Mouse (Mus musculus): ENCODE measurements at regions not wholly inside any gene's neighbourhood (a gene's known extent, or its start where the extent isn't known, plus 50 kb on each side); places are given as distances from the start of the nearest gene placed in this dataset.

GRCm38 (mm10) chr1:42436366-42436998, 259.1 kb upstream of the Pou3f3 start:
- no peak for DNase-seq (ENCODE audit: low spot score in 2 of 2)

GRCm38 (mm10) chr1:42468365-42468764, 227.2 kb upstream of the Pou3f3 start:
- no peak for DNase-seq (ENCODE audit: low spot score in 2 of 2)

- no peak for DNase-seq (ENCODE audit: low spot score in 2 of 2)
These were observed 223.6 kb upstream of the Pou3f3 start for GRCm38 (mm10) chr1:42471846-42472494.

GRCm38 (mm10) chr1:42472495-42473230, 222.9 kb upstream of the Pou3f3 start:
- no peak for DNase-seq (ENCODE audit: low spot score in 2 of 2)

- DNase-seq (ENCODE audit: low spot score in 2 of 2): no peak
These were observed 221.4 kb upstream of the Pou3f3 start for GRCm38 (mm10) chr1:42474197-42474596.

- DNase-seq (ENCODE audit: low spot score in 2 of 2): no peak
These were observed 220.7 kb upstream of the Pou3f3 start for GRCm38 (mm10) chr1:42474831-42475230.

- no peak for DNase-seq (ENCODE audit: low spot score in 2 of 2)
These were observed 219.9 kb upstream of the Pou3f3 start for GRCm38 (mm10) chr1:42475629-42476028.

- no peak for DNase-seq (ENCODE audit: low spot score in 2 of 2)
These were observed 215.1 kb upstream of the Pou3f3 start for GRCm38 (mm10) chr1:42480348-42480920.

GRCm38 (mm10) chr1:42489563-42489962, 206.0 kb upstream of the Pou3f3 start:
- no peak for DNase-seq (ENCODE audit: low spot score in 2 of 2)

GRCm38 (mm10) chr1:42490856-42491643, 204.5 kb upstream of the Pou3f3 start:
- no peak for DNase-seq (ENCODE audit: low spot score in 2 of 2)

- DNase-seq (ENCODE audit: low spot score in 2 of 2): no peak
These were observed 203.8 kb upstream of the Pou3f3 start for GRCm38 (mm10) chr1:42491644-42492277.

- DNase-seq (ENCODE audit: low spot score in 2 of 2): no peak
These were observed 199.5 kb upstream of the Pou3f3 start for GRCm38 (mm10) chr1:42496022-42496421.

- no peak for DNase-seq (ENCODE audit: low spot score in 2 of 2)
These were observed 199.1 kb upstream of the Pou3f3 start for GRCm38 (mm10) chr1:42496433-42496832.

GRCm38 (mm10) chr1:42498901-42499300, 196.7 kb upstream of the Pou3f3 start:
- DNase-seq (ENCODE audit: low spot score in 2 of 2): no peak

- no peak for DNase-seq (ENCODE audit: low spot score in 2 of 2)
These were observed 191.1 kb upstream of the Pou3f3 start for GRCm38 (mm10) chr1:42504491-42504890.

GRCm38 (mm10) chr1:42505048-42505729, 190.4 kb upstream of the Pou3f3 start:
- DNase-seq (ENCODE audit: low spot score in 2 of 2): no peak

- DNase-seq (ENCODE audit: low spot score in 2 of 2): no peak
These were observed 181.2 kb upstream of the Pou3f3 start for GRCm38 (mm10) chr1:42514417-42514816.

GRCm38 (mm10) chr1:42524401-42524800, 171.2 kb upstream of the Pou3f3 start:
- no peak for DNase-seq (ENCODE audit: low spot score in 2 of 2)

- DNase-seq (ENCODE audit: low spot score in 2 of 2): no peak
These were observed 167.7 kb upstream of the Pou3f3 start for GRCm38 (mm10) chr1:42527746-42528476.
